Mouse (Mus musculus) left cerebral cortex, postnatal 14 days (tissue): ENCODE measurements around the gene Sft2d1. TPM values are rescaled to one million over a fixed set of nuclear protein-coding genes. Genes with fewer than 3 reads are reported as not detected.

Source experiments
- DNase-seq, 2 experiments: peaks; one replicate each; pipeline ENCODE4 v3.0.0; 2021 to 2022; ENCODE audit warnings: low spot score in 2 of 2, mixed read lengths in 1 of 2
- intact Hi-C: fragments of 180-260 bp; cut with DNase I; formaldehyde crosslinking; loops from one replicate; pipeline ENCODE4 v1.15.1; 2025
- total RNA-seq, 2 experiments: library from RNA; stranded (reverse); gene quantifications; 2 replicates each; pipeline ENCODE4 v1.2.3; 2021

The Sft2d1 gene
- total RNA-seq, 2 experiments from 2014 or later: 58.0 to 62.1 TPM

DNA sequence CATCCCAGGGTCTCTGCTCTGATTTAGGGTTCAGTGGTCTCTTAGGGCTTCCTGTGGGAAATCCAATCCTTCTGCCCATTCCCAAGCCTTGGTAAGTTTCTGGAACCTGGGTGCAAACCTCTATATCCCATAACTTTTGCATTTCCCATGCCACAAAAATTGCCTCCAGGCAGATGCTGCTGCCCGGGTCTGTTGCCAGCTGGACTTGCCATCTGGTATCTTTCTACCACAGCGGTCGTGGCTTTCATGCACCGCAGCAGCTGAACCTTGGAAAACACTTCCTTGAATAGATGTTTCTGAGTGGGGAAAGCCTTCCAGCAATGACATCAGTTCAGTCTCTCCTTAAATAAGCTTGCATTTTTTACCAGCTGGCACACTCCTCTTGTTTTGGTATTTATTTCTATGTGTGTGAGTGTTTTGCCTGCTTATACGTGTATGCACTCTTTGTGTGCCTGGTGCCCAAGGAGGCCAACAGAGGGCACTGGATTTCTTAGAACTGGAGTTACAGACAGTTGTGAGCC is 36.9 kb downstream of the Sft2d1 start:
- intact Hi-C loops: no loop called here
- DNase-seq: no peak

- no peak for DNase-seq
- intact Hi-C loops: no loop called here
Measured at GRCm38 (mm10) chr17:8348941-8349340, 38.0 kb downstream of the Sft2d1 start.

GRCm38 (mm10) chr17:8351088-8351487 is 40.2 kb downstream of the Sft2d1 start:
- intact Hi-C loops: no loop called here
- no peak for DNase-seq

DNA sequence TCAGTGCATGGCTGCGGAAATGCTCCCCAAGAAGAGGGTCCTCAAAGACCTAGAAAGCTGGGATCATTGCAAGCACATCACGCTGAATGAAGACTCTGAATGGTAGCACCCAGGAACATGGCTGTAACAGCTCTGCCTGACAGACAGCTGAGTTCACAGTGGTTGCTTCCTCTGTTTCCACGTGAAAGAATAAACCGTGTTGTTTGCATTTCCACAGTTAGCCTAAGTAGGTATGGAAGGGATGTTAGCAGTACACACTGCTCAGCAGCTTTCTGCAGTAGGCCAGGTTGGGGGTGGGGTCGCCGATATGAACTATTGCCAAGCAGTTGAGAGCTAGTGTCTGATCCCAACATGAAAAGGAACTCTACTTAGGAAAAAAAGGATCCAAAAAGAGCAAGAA is 44.8 kb downstream of the Sft2d1 start, which contains the start of gene T2:
Gene T2, plus strand, starts transcription at position 301 of the 400 bp plus-strand sequence.
- intact Hi-C loops: no loop called here
- no peak for DNase-seq

DNA sequence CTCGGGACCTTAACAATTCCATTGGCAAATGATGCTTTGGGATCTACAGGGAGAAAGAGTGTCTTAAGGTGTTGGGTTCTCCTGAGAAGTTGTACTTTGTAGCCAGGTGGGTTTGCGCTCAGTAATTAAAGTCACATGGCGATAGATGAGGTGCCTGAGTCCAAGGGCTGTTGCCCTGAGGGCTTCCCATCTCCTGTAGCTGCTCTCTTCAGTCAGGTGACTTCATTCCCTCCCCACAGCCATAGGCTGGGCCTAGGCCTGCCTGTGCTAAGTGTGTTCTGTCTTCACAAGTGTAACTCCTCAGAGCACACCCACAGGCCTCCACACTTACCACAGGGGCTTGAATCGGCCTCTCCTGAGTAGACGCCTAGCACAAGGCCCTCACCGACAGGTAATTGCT is 46.6 kb downstream of the Sft2d1 start:
- intact Hi-C loops: no loop called here
- no peak for DNase-seq

GRCm38 (mm10) chr17:8360876-8361275 is 50.0 kb downstream of the Sft2d1 start:
- no peak for DNase-seq
- intact Hi-C loops: no loop called here

GRCm38 (mm10) chr17:8361281-8362103 is 50.6 kb downstream of the Sft2d1 start:
- DNase-seq: no peak
- intact Hi-C loops: no loop called here

GRCm38 (mm10) chr17:8367514-8368480 is 56.9 kb downstream of the Sft2d1 start:
- intact Hi-C loops: no loop called here
- DNase-seq: peak; percentile 57 to 64

DNA sequence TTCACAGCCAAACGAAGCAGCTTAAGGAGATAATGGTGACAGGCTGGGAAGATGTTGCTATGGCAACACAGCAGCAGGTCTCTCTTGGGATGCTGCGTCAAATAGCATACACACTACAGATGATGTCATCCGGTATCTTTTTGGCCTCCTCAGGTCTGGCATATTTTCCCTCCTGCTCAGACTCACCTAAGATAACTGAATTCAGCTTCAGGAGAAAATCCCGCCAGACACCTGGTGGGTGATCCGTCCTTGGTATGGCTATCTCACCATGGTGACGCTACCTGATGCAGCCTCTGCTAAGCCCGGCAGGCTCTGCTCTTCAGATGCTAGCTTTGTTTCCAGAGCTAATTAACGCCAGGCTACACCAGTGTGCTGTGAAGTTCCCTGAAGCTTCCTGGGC is 57.7 kb downstream of the Sft2d1 start:
- intact Hi-C loops: no loop called here
- peak; percentile 73 to 93 for DNase-seq

DNA sequence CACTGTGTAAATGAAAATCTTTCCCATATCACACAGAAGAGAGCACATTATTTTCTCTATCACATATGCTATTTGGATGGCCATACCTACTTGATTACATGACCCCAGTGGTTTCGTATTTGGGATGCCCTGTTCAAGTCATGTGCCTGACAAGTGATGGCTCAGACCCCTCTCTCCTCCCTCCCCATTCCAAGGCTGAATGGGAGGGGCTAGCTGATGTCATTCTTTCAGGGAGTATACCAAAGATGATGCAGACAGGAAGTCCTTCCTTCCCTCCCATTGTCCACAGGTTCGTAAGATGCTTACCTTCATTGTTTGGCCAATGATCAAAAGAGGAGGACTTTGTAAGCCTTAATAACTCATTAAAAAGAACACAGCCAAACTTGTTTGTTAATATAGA is 58.3 kb downstream of the Sft2d1 start:
- intact Hi-C loops: no loop called here
- DNase-seq: no peak

DNA sequence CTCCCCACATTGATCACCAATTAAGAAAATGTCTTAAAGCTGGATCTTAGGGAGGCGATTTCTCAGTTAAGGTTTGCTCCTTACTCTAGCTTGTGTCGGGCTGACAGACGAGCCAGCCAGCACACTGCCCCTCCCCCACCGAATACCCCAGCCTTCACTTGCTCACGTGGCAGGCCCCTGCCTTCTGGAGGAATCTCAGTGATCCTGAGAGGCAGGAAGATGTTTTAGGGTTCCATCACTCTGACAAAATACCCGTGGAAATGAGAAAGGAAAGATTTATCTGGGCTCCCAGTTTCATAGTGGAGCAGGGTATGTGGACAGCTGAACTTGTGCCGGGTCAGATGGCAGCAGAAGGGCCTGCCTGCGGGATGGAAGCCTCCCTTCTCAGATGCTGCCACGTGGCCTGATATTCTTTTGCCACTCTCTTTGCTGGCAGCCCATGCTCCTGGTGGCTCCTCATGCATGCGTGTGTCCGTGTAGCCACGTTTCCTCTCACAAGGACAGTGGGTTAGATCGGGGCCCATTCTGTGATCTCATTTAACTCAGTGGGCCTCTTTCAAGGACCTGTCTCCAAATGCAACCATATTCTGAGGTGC is 59.8 kb downstream of the Sft2d1 start:
- intact Hi-C loops: loop anchor here (5.0 kb wide), 2 partner anchors 88 to 103 kb away; partner anchors contain the start of gene Mpc1
- no peak for DNase-seq

DNA sequence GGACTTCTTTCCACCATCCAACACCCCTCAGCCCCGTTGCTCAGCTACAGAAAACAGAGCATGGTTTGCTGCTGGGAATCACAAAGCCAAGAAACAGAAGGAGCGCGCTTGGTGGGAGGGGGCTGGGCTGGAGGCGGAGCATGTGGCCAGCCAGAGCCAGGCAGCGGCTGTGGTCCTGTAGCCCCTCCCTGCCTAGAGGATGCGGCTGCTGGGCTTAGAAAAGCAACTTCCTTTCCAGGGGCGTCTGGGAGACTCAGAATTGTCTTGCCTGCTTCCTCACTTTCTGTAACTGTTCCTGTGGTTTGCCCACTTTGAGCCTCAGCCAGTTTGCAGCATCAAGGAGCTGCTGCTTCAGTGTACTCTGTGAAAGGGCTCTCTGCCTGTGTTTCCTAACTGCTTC is 60.9 kb downstream of the Sft2d1 start:
- peak; percentile 82 to 93 for DNase-seq
- intact Hi-C loops: loop anchor here (2.0 to 5.0 kb wide), 3 partner anchors 61 to 105 kb away; partner anchors contain the start of genes Mpc1 and Sft2d1

DNA sequence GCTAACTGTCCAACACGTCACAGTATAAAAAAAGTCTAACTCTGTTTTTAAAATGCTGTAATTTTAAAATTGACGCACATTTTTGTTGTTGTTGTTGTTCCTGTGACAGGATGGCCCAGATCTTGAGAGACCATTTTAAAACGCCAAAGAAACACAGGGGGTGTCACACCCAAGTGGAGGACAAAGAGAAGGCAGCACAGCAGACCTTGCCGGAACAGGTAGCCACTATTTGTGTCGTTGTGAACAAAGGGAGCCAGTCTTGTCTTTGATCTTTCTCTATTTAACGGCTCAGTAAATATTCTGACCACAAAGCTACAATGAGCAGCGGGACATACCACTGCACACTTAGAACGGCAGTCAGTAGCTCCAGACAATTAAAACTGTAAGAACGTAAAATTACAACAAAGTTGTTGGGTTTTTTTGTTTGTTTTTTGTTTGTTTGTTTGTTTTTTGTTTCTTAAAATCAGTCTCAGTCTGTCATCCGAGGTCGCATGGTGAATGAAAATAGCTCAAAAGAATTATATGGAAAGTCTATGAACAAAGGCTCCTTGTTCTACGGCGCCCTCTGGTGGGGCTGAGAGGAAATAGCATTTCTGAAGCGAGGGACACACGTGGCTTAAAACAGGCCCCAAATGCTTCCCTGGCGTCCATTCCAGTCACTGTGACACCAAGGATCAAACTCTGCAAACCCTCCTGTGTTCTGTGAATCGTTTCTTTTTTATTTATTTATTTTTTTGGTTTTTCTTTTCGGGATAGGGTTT is 61.6 kb downstream of the Sft2d1 start:
- peak; percentile 83 to 88 for DNase-seq
- intact Hi-C loops: loop anchor here (2.0 to 5.0 kb wide), 3 partner anchors 62 to 105 kb away; partner anchors contain the start of genes Mpc1 and Sft2d1

Other genes with a start within 250 kb of the Sft2d1 start
- gene Gm49673, start 163.3 kb upstream of the Sft2d1 start, total RNA-seq: under 1 TPM in 1 of 2 experiments, not detected in 1; 0.29 TPM
- gene Rnaset2a, start 163.0 kb upstream of the Sft2d1 start, total RNA-seq: 1 to 10 TPM; 3.4 to 6.8 TPM
- 10 to 100 TPM; 19.9 to 21.4 TPM for gene Fgfr1op, start 145.6 kb upstream of the Sft2d1 start, total RNA-seq
- gene Ccr6, start 75.1 kb upstream of the Sft2d1 start, total RNA-seq: not detected
- 100 to 1,000 TPM; 193 to 205 TPM for gene Mpc1, start 28.2 kb upstream of the Sft2d1 start, total RNA-seq
- gene Prr18, start 26.4 kb downstream of the Sft2d1 start, total RNA-seq: 10 to 100 TPM in 1 of 2 experiments, 1 to 10 TPM in 1; 7.2 to 12.3 TPM
- gene T2, start 44.9 kb downstream of the Sft2d1 start, total RNA-seq: under 1 TPM in 1 of 2 experiments, not detected in 1; 0.33 TPM
- gene T, start 123.3 kb downstream of the Sft2d1 start, total RNA-seq: not detected
- 10 to 100 TPM; 54.4 to 81.4 TPM for gene Pde10a, start 214.3 kb downstream of the Sft2d1 start, total RNA-seq